Mouse (Mus musculus): ENCODE measurements around the gene BC067074. TPM values are rescaled to one million over a fixed set of nuclear protein-coding genes. Genes with fewer than 3 reads are reported as not detected.

BC067074 gene
- polyA plus RNA-seq, 1 experiment: 0.34 TPM

GRCm38 (mm10) chr13:113397006-113397520 lies 104.1 kb downstream of the BC067074 start:
- Histone ChIP-seq H3K4me3 (ENCODE audit: insufficient read depth, poor library complexity, severe bottlenecking) (no peak overlapping the region), H3K79me2 (ENCODE audit: control insufficient read depth, insufficient read depth) (no peaks in the 10 kb centered on the region), H3K36me3 (ENCODE audit: control insufficient read depth, insufficient read depth) (no peaks in the 10 kb centered on the region), H3K79me3 (ENCODE audit: low read depth) (no peaks in the 10 kb centered on the region), H3K27me3 (ENCODE audit: control insufficient read depth, insufficient read depth, insufficient read length) (no peaks in the 10 kb centered on the region), H3ac (ENCODE audit: control insufficient read depth, insufficient read length, low read depth) (no peak overlapping the region)
- TF ChIP-seq CTCF (IDR thresholded peaks at IDR 0.05; ENCODE audit: control insufficient read depth, insufficient read depth, insufficient read length) (no peak), USF1 (IDR thresholded peaks at IDR 0.05; ENCODE audit: low read depth) (no peak), MYOG (IDR thresholded peaks at IDR 0.05; ENCODE audit: control insufficient read depth, extremely low read depth, insufficient read length) (no peak), MAX (IDR thresholded peaks at IDR 0.05) (no peak), FOSL1 (IDR thresholded peaks at IDR 0.05; ENCODE audit: insufficient read depth, low read length, poor library complexity, severe bottlenecking) (no peak), CEBPB (IDR thresholded peaks at IDR 0.05; ENCODE audit: low read depth) (no peak), MYOD1 (IDR thresholded peaks at IDR 0.05; ENCODE audit: control insufficient read depth, insufficient read length, low read depth) (no peak)

- TF ChIP-seq FOSL1 (IDR thresholded peaks at IDR 0.05; ENCODE audit: insufficient read depth, low read length, poor library complexity, severe bottlenecking) (no peak), MYOG (IDR thresholded peaks at IDR 0.05; ENCODE audit: control insufficient read depth, extremely low read depth, insufficient read length) (no peak), USF1 (IDR thresholded peaks at IDR 0.05; ENCODE audit: low read depth) (no peak), MAX (IDR thresholded peaks at IDR 0.05) (no peak), CTCF (IDR thresholded peaks at IDR 0.05; ENCODE audit: control insufficient read depth, insufficient read depth, insufficient read length) (no peak), MYOD1 (IDR thresholded peaks at IDR 0.05; ENCODE audit: control insufficient read depth, insufficient read length, low read depth) (no peak), CEBPB (IDR thresholded peaks at IDR 0.05; ENCODE audit: low read depth) (no peak)
- Histone ChIP-seq H3ac (ENCODE audit: control insufficient read depth, insufficient read length, low read depth) (no peak overlapping the region), H3K79me2 (ENCODE audit: control insufficient read depth, insufficient read depth) (no peaks in the 10 kb centered on the region), H3K27me3 (ENCODE audit: control insufficient read depth, insufficient read depth, insufficient read length) (no peaks in the 10 kb centered on the region), H3K36me3 (ENCODE audit: control insufficient read depth, insufficient read depth) (no peaks in the 10 kb centered on the region), H3K4me3 (ENCODE audit: insufficient read depth, poor library complexity, severe bottlenecking) (no peak overlapping the region), H3K79me3 (ENCODE audit: low read depth) (no peaks in the 10 kb centered on the region)
Observed at GRCm38 (mm10) chr13:113401373-113402010, 108.5 kb downstream of the BC067074 start.

- H3K27me3 ChIP-seq (ENCODE audit: control insufficient read depth, insufficient read depth, insufficient read length): no peaks in the 10 kb centered on the region
- no peaks in the 10 kb centered on the region for H3K36me3 ChIP-seq (ENCODE audit: control insufficient read depth, insufficient read depth)
- H3ac ChIP-seq (ENCODE audit: control insufficient read depth, insufficient read length, low read depth): no peak overlapping the region
- no peaks in the 10 kb centered on the region for H3K79me3 ChIP-seq (ENCODE audit: low read depth)
- no peak for TF ChIP-seq MYOG (IDR thresholded peaks at IDR 0.05; ENCODE audit: control insufficient read depth, extremely low read depth, insufficient read length)
- no peak overlapping the region for H3K4me3 ChIP-seq (ENCODE audit: insufficient read depth, poor library complexity, severe bottlenecking)
- H3K79me2 ChIP-seq (ENCODE audit: control insufficient read depth, insufficient read depth): no peaks in the 10 kb centered on the region
Observed at GRCm38 (mm10) chr13:113403706-113404105, 110.7 kb downstream of the BC067074 start.

GRCm38 (mm10) chr13:113404172-113404571 lies 111.2 kb downstream of the BC067074 start:
- no peaks in the 10 kb centered on the region for H3K27me3 ChIP-seq (ENCODE audit: control insufficient read depth, insufficient read depth, insufficient read length)
- no peaks in the 10 kb centered on the region for H3K79me2 ChIP-seq (ENCODE audit: control insufficient read depth, insufficient read depth)
- H3K36me3 ChIP-seq (ENCODE audit: control insufficient read depth, insufficient read depth): no peaks in the 10 kb centered on the region
- H3K79me3 ChIP-seq (ENCODE audit: low read depth): no peaks in the 10 kb centered on the region
- no peak overlapping the region for H3K4me3 ChIP-seq (ENCODE audit: insufficient read depth, poor library complexity, severe bottlenecking)
- H3ac ChIP-seq (ENCODE audit: control insufficient read depth, insufficient read length, low read depth): no peak overlapping the region
- no peak for TF ChIP-seq CTCF (IDR thresholded peaks at IDR 0.05; ENCODE audit: control insufficient read depth, insufficient read depth, insufficient read length)
- TF ChIP-seq MYOG (IDR thresholded peaks at IDR 0.05; ENCODE audit: control insufficient read depth, extremely low read depth, insufficient read length): no peak
- no peak for TF ChIP-seq MYOD1 (IDR thresholded peaks at IDR 0.05; ENCODE audit: control insufficient read depth, insufficient read length, low read depth)
- no peak for TF ChIP-seq CEBPB (IDR thresholded peaks at IDR 0.05; ENCODE audit: low read depth)
- TF ChIP-seq FOSL1 (IDR thresholded peaks at IDR 0.05; ENCODE audit: insufficient read depth, low read length, poor library complexity, severe bottlenecking): no peak
- TF ChIP-seq MAX (IDR thresholded peaks at IDR 0.05): no peak
- TF ChIP-seq USF1 (IDR thresholded peaks at IDR 0.05; ENCODE audit: low read depth): no peak

GRCm38 (mm10) chr13:113409941-113410340 lies 117.0 kb downstream of the BC067074 start:
- H3K79me3 ChIP-seq (ENCODE audit: low read depth): no peaks in the 10 kb centered on the region
- no peak for TF ChIP-seq MYOD1 (IDR thresholded peaks at IDR 0.05; ENCODE audit: control insufficient read depth, insufficient read length, low read depth)
- H3K27me3 ChIP-seq (ENCODE audit: control insufficient read depth, insufficient read depth, insufficient read length): no peaks in the 10 kb centered on the region
- no peaks in the 10 kb centered on the region for H3K36me3 ChIP-seq (ENCODE audit: control insufficient read depth, insufficient read depth)
- H3K79me2 ChIP-seq (ENCODE audit: control insufficient read depth, insufficient read depth): no peaks in the 10 kb centered on the region
- no peak overlapping the region for H3K4me3 ChIP-seq (ENCODE audit: insufficient read depth, poor library complexity, severe bottlenecking)
- H3ac ChIP-seq (ENCODE audit: control insufficient read depth, insufficient read length, low read depth): no peak overlapping the region

GRCm38 (mm10) chr13:113415527-113415926 lies 122.6 kb downstream of the BC067074 start:
- Histone ChIP-seq H3ac (ENCODE audit: control insufficient read depth, insufficient read length, low read depth) (no peak overlapping the region), H3K79me3 (ENCODE audit: low read depth) (no peaks in the 10 kb centered on the region), H3K4me3 (ENCODE audit: insufficient read depth, poor library complexity, severe bottlenecking) (no peak overlapping the region), H3K79me2 (ENCODE audit: control insufficient read depth, insufficient read depth) (no peaks in the 10 kb centered on the region), H3K27me3 (ENCODE audit: control insufficient read depth, insufficient read depth, insufficient read length) (no peaks in the 10 kb centered on the region), H3K36me3 (ENCODE audit: control insufficient read depth, insufficient read depth) (no peaks in the 10 kb centered on the region)
- TF ChIP-seq MYOD1 (IDR thresholded peaks at IDR 0.05; ENCODE audit: control insufficient read depth, insufficient read length, low read depth) (no peak), MYOG (IDR thresholded peaks at IDR 0.05; ENCODE audit: control insufficient read depth, extremely low read depth, insufficient read length) (no peak), CTCF (IDR thresholded peaks at IDR 0.05; ENCODE audit: control insufficient read depth, insufficient read depth, insufficient read length) (no peak), MAX (IDR thresholded peaks at IDR 0.05) (no peak), CEBPB (IDR thresholded peaks at IDR 0.05; ENCODE audit: low read depth) (no peak), USF1 (IDR thresholded peaks at IDR 0.05; ENCODE audit: low read depth) (no peak), FOSL1 (IDR thresholded peaks at IDR 0.05; ENCODE audit: insufficient read depth, low read length, poor library complexity, severe bottlenecking) (no peak)
